Mouse (Mus musculus) frontal cortex, postnatal 10 days (tissue): ENCODE results near the gene Ehbp1l1.
A peak's percentile ranks its signal among the peaks of the same experiment; 100 is the strongest.

ENCODE experiments used
- DNase-seq, 2 experiments: peaks; one replicate each; pipeline ENCODE4 v3.0.0; 2022; ENCODE audit warnings: low spot score in 2 of 2, mixed read lengths in 1 of 2

Gene Ehbp1l1

DNA sequence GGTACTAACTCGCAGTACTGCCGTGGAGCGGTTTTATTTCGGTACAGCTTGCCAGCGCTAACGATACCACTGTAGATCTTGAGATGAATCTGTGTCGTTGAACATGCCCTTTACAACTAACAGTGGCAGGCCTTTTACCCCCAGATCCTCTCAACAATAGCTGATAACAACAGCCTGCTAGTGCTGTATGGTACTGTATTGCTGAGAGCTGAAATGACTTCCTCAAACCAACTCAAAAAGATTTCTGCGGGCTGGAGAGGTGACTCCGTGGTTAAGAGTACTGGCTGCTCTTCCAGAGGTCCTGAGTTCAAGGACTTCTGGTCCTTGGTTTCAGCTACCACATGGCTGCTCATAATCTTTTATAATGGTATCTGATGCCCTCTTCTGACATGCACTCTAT, 8.2 kb upstream of the Ehbp1l1 start:
- no peak for DNase-seq

DNA sequence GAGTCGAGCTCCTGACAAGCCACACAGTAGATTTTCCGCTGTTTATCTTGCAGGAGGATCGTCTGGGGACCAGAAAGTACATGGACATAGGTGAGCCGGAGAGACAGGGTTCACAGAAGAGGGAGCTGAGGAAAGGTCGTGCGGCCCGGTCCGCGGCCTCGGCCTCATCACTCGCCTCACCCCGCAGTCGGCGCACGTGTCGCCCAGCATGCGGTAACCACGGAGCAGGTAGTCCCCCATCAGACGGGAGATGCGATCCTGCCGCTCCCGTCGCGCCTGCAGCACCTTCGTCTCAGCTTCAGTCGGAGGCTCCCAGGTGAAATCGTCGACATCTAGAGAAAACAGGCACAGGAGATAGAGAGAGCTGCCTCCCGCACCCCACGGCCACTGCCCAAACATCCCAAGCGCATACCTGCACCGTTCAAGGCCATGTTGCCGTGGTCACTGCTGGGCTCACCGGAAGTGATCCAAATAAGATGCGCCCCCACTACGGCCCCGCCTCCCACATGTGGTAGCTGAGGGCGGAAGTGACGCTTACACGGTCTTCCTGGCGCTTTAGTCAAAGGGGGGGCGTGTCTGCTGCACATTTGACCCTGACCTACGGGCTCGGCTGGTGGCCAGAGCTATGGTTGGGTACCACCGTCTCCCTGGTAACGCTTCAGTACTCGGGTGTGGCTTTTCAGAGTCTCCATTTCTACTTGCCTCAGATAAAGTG, 5.3 kb upstream of the Ehbp1l1 start:
- DNase-seq: peak; percentile 92

DNA sequence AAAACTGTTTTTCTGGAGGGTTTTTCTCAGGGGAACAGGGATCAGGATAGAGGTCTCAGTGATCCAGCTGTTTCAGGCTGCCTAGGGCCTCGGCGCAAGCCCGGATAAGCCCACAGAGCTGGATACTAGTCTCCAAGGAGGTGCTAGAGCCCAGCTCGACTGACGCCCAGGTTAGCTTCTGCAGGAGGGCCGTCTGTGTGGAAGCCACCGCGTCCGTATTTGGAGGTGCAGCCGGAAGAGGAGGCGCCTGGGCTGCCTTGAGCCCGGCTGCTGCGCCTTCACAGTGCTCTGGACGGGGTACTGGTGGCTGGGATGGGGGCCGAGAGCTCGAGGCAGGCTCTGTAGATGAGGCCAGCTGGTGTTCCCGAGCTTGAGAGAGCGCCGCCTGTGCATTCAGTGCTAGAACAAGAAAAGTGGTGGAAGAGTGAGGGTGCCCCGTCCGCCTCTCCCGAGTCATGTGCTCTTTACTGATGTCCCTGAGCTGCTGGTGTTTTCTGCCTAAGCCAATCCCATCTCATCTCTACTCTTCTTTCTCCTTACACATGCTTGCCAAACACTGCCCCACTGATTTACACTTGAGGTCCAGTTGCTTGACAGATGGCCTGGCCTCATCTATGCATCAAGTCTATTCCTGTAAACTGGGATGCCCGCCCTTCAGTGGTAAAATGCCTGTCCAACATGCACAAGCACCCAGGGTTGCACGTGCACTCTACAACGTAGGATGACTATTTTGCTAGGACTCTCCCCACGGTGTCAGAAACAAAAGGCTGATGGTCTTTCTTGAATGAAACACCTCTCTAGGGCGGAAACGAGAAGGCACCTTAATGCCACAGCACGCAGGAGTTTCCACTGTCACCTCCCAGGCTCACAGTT, 4.4 kb upstream of the Ehbp1l1 start:
- DNase-seq: no peak

DNA sequence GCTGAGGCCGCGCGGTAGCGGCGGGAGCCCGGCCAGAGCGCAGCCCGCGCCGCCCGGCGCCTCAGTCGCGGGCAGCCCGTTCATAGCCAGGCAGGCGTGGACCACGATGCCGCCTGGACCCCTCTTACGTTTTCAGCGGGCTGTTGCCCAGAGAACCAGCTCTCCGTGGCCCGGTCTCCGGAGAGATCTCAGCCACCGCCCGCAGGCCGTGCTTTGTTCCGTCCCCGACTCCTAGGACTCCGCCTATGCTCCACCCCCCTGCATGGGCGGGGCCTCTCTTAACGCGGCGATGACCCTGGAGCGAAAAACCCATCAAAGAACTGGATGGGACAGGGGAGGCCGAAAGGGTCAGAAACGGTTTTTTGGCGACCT, 3.3 kb upstream of the Ehbp1l1 start, which contains the start of gene Fam89b:
Gene Fam89b (minus strand): TSS at position 210 of the 372 bp plus-strand sequence.
- peak; percentile 74 to 84 for DNase-seq

DNA sequence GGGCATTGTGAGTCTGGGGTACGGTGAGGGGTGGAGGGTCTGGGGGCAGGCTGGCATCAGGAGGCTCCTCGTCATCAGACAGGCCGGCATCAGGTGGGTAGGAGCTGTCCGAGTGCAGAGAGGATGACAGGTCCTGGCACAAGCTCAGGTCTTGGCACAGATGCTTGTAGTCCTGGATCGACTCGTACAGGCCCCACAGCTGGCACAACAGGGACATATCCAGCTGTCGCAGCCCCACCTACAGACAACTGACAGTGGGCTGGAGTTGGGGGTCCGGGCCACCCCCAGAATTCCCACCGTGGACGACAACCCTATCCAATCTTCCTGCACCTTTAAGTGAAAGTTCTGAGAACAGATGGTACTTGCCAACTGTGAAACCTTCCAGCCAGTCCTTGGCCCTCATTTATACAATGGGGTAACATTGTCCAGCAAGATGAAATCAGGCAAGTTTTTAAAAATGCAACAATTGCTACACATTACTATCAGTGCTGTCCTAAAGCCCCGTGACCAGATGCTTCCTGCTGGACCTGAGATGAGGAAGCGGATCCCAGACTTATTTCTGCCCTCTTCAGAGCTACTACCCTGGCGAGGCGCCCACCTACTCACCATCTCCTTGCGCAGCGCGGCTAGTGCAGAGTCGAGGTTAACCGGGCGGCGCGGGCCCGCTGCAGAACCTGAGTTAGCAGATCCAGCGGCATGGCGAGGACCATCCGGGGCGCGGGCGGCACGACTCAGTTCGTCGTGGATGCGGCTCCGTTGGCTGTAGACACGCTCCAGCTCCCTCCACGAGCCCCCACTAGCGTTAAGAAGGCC, 2.7 kb upstream of the Ehbp1l1 start:
- DNase-seq: peak in 1 of 2 experiments; percentile 70

DNA sequence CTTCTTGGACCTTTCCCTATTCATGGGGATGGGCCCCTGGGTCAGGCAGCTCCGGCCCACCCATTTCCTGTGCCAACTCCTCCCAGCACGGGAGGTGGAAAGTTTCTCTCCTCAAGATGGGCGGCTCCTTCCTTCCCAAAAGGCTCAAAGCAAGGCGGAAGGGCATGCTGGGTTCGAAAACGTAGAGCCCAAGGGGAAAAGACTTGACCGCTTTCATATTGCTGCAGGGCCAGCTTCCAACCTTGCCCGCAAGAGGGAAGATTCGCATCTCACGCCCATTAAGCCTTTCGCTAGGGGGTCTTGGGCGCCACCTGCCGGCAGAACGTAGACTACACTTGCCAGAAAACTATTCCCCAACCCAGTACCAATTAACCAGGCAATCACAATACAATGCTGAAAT, 1.6 kb upstream of the Ehbp1l1 start:
- peak in 1 of 2 experiments; percentile 84 for DNase-seq

DNA sequence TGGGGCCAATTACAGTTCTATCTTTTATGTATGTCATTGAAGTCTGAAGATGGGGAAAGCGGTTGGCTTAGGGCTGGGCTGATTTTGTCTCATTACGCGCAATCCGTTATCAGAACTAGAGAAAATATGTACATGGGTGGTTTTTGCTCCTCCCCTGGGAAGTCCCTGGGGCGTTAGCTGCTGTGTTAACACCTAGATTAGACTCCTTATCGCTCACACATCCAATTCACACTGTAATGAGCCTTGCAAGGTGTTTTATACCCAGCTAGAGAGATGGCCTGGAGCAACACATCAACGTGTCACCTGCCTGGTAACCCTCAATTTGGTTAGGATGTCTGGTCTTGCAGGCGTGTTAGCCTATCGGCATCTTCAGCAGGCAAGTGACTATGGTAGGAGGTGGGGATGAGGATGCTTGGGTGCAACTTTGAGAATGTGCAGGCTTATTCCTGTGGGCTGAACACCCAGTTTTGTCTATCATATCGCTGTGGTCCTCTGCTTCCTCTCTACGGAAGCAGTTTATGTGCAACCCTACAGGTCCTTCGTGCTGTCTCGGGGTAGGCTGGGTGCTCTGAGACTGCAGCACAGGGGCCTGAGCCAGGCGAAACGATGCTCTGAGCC, 953 bp upstream of the Ehbp1l1 start:
- no peak for DNase-seq

DNA sequence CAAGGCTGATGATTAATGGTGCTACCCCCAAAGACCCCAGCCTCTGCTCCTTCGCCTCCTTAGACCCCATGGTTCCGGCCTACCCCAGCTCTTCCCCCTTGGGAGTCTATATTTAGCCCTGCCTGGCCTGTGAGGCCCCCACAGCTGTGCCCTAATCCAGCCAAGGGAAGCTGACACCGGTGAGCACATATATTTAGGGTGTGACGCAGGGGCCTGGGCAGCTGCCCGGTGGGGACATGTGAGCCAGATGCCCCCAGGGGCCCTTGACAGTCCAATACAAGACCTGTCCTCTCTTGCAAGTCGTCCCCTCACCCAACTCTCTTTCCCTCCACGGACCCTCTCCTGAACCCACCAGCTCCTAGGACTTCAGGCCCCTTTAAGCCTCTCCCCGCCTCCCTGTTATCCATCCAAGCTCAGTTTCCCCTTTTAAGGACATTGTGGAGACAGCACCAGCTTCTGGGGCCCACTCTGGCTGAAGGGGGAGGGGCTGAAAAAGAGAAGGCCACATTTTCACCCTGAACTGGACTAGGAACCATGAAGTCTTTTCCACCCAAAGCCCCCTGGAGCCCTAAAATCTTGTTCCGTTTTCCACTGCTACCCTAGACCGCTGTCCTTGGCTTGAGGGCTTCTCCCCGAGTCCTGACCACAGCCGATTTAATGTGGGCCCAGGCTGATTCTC, 949 bp downstream of the Ehbp1l1 start:
- no peak for DNase-seq

DNA sequence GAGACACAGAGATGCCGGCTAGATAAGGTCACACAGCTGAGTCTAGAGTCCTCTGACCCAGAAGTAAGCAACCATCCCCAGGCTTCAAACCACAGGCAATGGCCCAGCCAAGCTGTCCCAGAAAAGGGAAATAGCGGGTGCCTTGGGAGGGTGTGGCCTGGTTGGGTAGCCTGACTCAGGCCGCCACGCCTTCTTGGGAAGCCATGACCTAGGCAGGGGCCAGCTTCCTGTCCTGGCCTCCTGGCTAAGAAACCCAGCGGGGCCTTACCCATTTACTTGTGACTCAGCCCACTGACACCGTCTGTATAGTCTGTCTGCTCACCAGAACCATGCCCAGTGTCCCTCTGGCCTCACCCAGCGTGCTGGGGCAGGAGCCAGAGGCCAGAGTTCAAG, 1.6 kb downstream of the Ehbp1l1 start:
- DNase-seq: no peak

DNA sequence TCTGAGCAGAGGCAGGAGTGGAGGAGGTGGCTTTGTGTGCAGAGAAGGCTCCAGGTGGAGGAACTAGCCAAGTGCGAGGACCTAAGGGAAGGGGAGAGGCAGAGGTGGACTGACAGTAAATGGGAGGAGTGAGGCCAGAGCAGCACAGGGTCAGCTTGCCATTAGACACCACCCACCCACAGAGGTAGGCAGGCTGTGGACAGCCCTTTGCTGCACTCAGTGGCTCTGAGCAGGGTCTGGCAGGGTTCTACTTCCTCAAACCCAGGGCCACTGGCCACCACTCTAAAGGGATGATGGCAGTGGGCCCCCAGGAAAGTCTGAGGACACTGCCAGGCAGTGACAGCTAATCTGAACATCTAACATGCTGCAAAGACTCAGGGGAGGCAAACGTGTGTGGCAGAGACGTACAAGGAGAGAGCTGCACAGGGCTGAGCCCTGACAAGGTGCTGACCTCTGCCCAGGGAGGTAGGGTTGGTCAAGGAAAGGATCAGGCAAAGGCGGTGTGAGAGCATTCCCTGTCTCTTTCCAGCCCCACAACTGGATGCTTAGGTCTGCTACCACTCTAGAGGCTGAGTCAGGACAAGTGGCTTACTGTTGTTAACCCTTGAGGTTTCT, 2.1 kb downstream of the Ehbp1l1 start:
- DNase-seq: no peak

DNA sequence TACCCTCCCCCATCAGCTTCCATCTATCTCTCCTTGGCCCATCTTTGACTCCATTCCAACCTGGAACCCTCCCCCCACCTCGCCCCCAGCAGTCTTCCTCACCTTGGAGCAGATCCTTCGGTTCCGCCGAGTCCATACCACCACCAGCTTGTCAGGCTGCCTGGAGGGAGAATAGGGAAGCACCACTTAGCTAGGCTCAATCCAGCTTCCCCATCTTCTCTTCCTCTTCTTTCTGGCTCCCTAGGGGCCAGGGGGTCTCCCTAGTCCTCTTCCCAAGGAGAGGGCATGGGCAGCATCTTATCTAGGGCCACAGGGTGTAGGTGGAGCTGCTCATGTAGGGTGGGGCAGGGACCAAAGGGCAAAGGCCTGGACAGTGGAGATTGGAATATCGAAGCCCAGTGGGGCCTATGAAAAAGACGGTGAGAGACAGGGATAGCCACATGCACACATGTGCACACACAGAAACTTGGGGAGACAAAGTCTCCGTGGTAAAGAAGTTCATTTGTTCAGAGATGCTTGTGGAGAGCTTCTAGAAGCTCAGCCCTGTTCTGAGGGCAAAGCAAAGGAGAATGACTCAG, 3.2 kb downstream of the Ehbp1l1 start:
- DNase-seq: no peak

DNA sequence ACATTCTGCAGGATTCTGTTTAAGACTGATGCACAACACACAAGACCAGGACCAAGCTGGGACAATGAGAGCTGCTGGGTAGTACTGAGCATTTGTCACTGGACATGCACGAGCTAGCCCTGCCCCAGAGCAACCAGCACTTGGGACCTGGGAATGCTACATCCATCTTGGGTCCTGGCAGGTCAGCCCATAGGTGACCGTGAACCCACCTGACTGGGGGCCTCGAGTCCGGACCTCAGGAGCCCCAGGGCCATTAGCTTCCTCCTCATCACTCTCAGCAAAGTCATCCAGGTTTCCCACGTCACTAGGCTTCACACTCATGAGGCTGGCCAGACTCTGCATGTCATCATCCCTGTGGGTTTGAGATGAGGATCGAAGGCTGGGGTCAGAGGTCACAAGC, 4.9 kb downstream of the Ehbp1l1 start:
- DNase-seq: no peak

DNA sequence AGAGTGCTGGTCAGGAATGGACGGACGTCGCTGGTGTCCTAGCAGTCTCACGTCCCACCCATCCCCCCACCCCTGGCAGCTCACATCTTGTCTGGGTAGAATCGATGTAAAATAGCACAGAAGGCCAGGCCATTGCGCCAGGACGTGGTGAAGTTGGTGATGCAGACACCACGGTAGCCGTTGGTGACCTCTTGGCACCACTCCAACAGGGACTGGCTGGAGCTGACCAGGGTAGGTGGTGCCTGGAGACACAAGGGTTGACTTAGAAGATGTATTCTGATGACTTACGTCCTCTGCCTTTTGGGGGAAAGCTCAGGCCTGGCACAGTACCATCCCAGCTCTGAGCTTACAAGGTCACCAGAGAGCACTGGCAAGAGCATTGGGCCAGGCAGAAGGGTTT, 9.2 kb downstream of the Ehbp1l1 start:
- no peak for DNase-seq

DNA sequence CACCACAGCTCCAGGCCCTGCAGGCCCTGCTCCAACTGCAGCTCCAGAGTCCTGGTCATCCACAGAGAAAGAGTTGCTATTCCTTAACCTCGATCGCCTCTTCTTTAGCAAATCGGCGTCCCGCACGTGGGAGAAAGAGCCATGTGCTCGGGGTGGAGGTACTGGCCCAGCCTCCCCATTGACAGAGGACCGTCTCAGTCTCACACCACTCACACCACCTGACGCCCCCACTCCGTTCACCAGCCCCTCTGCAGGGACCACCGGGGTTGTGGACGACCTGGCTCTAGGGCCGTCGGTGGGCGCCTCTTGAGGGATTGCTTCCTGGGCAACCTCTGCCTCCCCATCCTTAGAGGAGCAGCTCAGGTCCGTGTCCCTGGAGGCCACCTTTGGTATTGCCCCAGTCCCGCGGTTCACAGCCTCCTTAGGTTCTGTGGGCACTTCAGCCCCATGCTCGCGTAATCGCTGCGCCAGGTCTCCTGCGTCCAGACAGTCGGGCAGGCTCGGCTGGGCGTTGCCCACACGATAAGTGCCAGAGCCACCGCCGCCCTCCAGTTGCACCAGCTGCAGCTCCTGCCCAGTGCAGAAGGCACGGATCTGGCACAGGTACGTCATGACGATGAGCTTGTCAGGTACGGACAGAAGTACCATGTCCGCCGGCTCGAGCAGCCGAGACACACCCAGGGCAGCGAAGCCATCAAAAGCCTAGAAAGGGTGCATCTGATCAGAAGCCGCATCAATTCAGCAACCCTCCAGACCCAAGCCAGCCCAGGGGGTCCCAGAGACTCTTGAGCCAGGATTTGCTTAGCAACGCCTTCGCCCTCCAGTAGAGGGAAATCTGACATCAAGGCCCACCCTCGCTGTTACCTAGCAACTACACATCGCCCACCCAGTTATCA, 10.1 kb downstream of the Ehbp1l1 start:
- DNase-seq: peak in 1 of 2 experiments; percentile 63

DNA sequence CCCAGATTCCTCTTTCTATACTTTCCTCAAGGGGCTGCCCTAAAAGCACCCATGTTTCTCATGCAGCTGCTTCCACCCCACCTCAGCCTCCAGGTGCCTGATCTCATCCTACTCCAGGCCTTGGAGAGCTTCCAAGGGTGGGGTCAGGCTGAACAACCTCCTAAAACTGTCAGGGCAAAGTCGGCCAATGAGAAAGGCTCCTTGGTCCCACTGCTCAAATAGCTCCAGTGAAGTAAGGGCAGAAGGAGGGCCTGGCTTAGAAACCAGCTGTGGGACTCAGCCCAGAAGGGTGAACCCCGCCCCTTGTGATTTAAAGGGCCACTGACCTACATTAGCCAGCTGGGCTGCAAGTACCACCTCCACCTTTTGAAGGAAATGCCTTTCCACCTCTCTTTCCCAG, 12.4 kb downstream of the Ehbp1l1 start:
- DNase-seq: no peak

DNA sequence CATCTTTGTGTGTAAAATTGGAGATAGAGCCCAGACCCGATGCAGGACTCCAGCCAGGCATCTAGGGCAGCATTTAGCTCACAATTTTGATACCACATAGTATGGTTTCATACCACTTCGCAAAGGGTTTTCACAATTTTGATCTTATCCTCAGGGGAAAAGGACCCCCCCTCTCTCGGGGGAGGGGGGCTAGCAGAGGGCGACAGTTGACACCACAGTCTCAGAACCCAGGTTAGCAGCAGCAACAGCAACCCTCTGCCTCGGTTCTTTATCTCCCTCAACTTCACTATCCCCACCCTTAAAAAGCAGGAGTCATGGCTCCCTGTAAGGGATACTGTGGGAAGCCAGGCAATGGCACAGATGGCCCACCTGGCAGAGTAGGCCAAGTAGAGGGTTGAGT, 12.9 kb downstream of the Ehbp1l1 start:
- DNase-seq: no peak

DNA sequence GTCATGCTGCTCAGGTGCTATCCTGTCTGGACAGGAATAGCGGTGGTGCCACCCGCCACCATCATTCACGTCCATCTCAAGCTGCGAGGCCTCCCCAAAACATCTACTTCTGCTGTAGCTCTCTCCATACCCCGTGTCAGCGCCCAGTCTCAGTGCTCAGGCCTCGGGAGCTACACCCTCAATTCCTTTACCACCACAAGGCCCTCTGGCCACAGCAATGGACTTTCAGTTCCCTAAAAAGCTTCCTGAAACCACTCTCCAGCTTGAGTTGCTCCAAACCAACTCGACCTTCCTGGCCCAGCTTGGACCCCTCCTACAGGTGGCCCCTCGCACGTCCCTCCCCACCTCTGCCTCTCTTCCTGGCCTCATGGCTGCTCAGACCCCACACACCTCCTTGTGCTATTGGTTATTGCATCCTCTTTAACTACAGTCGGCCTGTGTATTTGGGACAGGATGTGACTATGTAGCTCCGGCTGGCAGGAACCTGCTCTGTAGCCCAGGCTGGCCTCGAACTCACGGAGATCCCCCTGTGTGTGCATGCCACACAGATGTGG, 14.1 kb downstream of the Ehbp1l1 start:
- DNase-seq: no peak

DNA sequence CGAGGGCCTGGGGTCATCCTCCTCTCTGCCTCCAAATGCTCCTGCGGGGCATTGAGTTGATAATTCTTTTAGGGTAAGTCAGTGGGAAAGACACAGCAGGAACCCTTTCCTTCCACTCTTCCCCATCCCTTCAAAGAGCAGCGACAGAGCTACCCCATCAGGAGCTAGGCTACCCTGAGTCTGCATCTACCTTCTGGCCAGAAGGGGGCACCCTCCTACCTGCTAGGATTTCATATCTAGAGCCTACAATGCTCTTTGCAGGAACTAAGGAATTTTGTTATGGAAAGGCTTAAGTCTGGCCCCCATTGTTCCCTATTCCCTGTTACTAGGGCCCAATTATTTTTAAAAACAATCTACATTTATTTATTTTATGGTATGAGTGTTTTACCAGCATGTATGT, 14.9 kb downstream of the Ehbp1l1 start:
- DNase-seq: peak in 1 of 2 experiments; percentile 67

DNA sequence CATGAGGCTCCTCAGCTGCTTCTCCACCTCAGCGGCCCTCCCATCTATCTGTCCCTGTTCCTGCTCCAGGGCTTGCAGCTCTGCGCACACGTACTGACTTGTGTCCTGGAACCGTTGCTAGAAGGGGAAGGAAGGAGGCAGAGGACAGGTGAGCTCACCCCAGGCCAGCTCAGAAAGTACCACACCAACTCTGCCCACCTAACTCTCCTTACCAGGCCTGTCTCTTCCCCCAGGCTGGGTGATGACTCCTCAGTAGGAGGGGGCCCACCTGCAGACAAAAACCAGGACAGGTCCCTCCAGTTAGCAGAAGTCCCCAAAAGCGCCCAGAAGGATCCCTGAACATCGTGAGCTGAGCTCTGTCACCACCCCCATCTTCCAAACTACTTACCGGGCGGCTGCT, 15.5 kb downstream of the Ehbp1l1 start:
- no peak for DNase-seq
